38 mouse cellular contexts compared by ENCODE assay signal in genomic region chr6:145353806-145354205, GRCm38 (mm10).
DNase-seq lines count a peak whose midpoint lies in the region; ATAC-seq and TF ChIP-seq lines count a peak whose summit lies in the region.
"Had no signal": no experiment of that assay in that cellular context is flagged by ENCODE, and none has a peak within 500 bp of the region (broad histone marks: within the 10 kb centered on the region; RNA-seq: fewer than 3 reads in every experiment).

No protein-coding gene starts in this region.

- ATAC-seq in kidney, postnatal 0 days (replicated peaks; ENCODE audit: low FRiP score, low read depth): no peak
- no peak for ATAC-seq in midbrain, postnatal 0 days (ENCODE audit: low FRiP score)
- no peak for ATAC-seq in midbrain, embryonic 15.5 days (replicated peaks)
- ATAC-seq: activated CD4-positive, CD25-positive, alpha-beta regulatory T cell, adult 4 months; forebrain, embryonic 15.5 days; inflammation-experienced regulatory T-cells, adult 6 months had no signal

- no peaks in the 10 kb centered on the region for H3K27me3 ChIP-seq in kidney, postnatal 0 days (ENCODE audit: insufficient read depth, low read length)
- H3K27me3 ChIP-seq in midbrain, postnatal 0 days (ENCODE audit: insufficient read depth, low read length): peaks cover 2% of the 10 kb centered on the region; the same call in 1 of the 2 replicates
- no peaks in the 10 kb centered on the region for H3K27me3 ChIP-seq in midbrain, embryonic 15.5 days (replicated peaks)
- H3K27me3 ChIP-seq: embryonic facial prominence, embryonic 12.5 days; forebrain, embryonic 15.5 days; hindbrain, embryonic 12.5 days; limb, embryonic 13.5 days; liver, embryonic 13.5 days; lung, embryonic 15.5 days; midbrain, embryonic 12.5 days; neural tube, embryonic 15.5 days; stomach, embryonic 15.5 days had no signal

- no peak overlapping the region for H3K4me2 ChIP-seq in kidney, postnatal 0 days (ENCODE audit: low read length)
- no peak overlapping the region for H3K4me2 ChIP-seq in midbrain, postnatal 0 days (ENCODE audit: low read depth, low read length, poor library complexity, severe bottlenecking)
- no peak overlapping the region for H3K4me2 ChIP-seq in midbrain, embryonic 15.5 days
- H3K4me2 ChIP-seq: embryonic facial prominence, embryonic 12.5 days; forebrain, embryonic 15.5 days; heart, embryonic 11.5 days; hindbrain, embryonic 12.5 days; limb, embryonic 13.5 days; liver, embryonic 13.5 days; lung, embryonic 15.5 days; midbrain, embryonic 12.5 days; neural tube, embryonic 15.5 days; stomach, embryonic 15.5 days had no signal

- H3K9me3 ChIP-seq in kidney, postnatal 0 days (replicated peaks; ENCODE audit: low read length): no peaks in the 10 kb centered on the region
- H3K9me3 ChIP-seq in midbrain, postnatal 0 days (ENCODE audit: low read length): no peaks in the 10 kb centered on the region
- no peaks in the 10 kb centered on the region for H3K9me3 ChIP-seq in midbrain, embryonic 15.5 days
- H3K9me3 ChIP-seq: embryonic facial prominence, embryonic 12.5 days; forebrain, embryonic 15.5 days; liver, embryonic 13.5 days; midbrain, embryonic 12.5 days; neural tube, embryonic 15.5 days; stomach, embryonic 15.5 days had no signal

- H3K27ac ChIP-seq in kidney, postnatal 0 days: no peak overlapping the region
- H3K27ac ChIP-seq in midbrain, postnatal 0 days (ENCODE audit: low read depth, low read length): no peak overlapping the region
- H3K27ac ChIP-seq in midbrain, embryonic 15.5 days: no peak overlapping the region
- H3K27ac ChIP-seq: embryonic facial prominence, embryonic 12.5 days; forebrain, embryonic 10.5 days; forebrain, embryonic 15.5 days; gastrocnemius, adult 2 months; hindbrain, embryonic 12.5 days; limb, embryonic 13.5 days; liver, embryonic 13.5 days; lung, embryonic 15.5 days; midbrain, embryonic 12.5 days; neural tube, embryonic 15.5 days; stomach, embryonic 15.5 days had no signal

- no peak overlapping the region for H3K4me3 ChIP-seq in kidney, postnatal 0 days (replicated peaks; ENCODE audit: low read depth, low read length)
- H3K4me3 ChIP-seq in midbrain, postnatal 0 days (ENCODE audit: low read depth, low read length): no peak overlapping the region
- no peak overlapping the region for H3K4me3 ChIP-seq in midbrain, embryonic 15.5 days
- H3K4me3 ChIP-seq: embryonic facial prominence, embryonic 12.5 days; forebrain, embryonic 10.5 days; forebrain, embryonic 15.5 days; gastrocnemius, adult 2 months; hindbrain, embryonic 12.5 days; limb, embryonic 13.5 days; liver, embryonic 13.5 days; lung, embryonic 15.5 days; midbrain, embryonic 12.5 days; neural tube, embryonic 15.5 days; stomach, embryonic 15.5 days had no signal

- WGBS in kidney, postnatal 0 days: 94% methylated on average over 5 of the region's 5 CpGs
- 90% methylated on average over 5 of the region's 5 CpGs for WGBS in midbrain, postnatal 0 days
- 93% methylated on average over 5 of the region's 5 CpGs for WGBS in midbrain, embryonic 15.5 days

- DNase-seq in kidney, postnatal 0 days (ENCODE audit: low spot score): no peak
- no peak for DNase-seq in kidney, postnatal 25 days
- no peak for DNase-seq in midbrain, postnatal 0 days (ENCODE audit: low spot score)
- peak; percentile 60 for DNase-seq in R1 (ENCODE audit: low read depth, low spot score)
- DNase-seq in cerebellum, postnatal 10 days: no peak
- no peak for DNase-seq in urinary bladder, postnatal 10 days (ENCODE audit: low spot score)
- DNase-seq: adrenal gland, adult 2 months; adrenal gland, postnatal 36 days; B cell, adult 2 months; cerebellum, adult 2 months; cerebellum, postnatal 36 days; embryo, embryonic 11 days; gastrocnemius, adult 2 months; gastrocnemius, postnatal 36 days; heart, adult 18-20 months; heart, postnatal 36 days; kidney, adult 8-10 months; kidney, postnatal 14 days; liver, embryonic 13.5 days; lung, postnatal 36 days; retina, postnatal 1 day; right cerebral cortex, postnatal 25 days; thymus, adult 18-20 months; thymus, postnatal 25 days had no signal

- H3K9ac ChIP-seq in kidney, postnatal 0 days (ENCODE audit: low read depth, low read length): no peak overlapping the region
- no peak overlapping the region for H3K9ac ChIP-seq in midbrain, postnatal 0 days (replicated peaks; ENCODE audit: low read length, poor library complexity, severe bottlenecking)
- H3K9ac ChIP-seq in midbrain, embryonic 15.5 days: no peak overlapping the region
- H3K9ac ChIP-seq: embryonic facial prominence, embryonic 12.5 days; forebrain, embryonic 15.5 days; hindbrain, embryonic 12.5 days; limb, embryonic 13.5 days; liver, embryonic 13.5 days; lung, embryonic 15.5 days; midbrain, embryonic 12.5 days; neural tube, embryonic 15.5 days; stomach, embryonic 15.5 days had no signal

- TF ChIP-seq CTCF in kidney, postnatal 0 days (IDR thresholded peaks at IDR 0.05; ENCODE audit: low read depth): peak; percentile 20; the same call in 1 of the 2 replicates
- TF ChIP-seq CTCF in midbrain, postnatal 0 days (IDR thresholded peaks at IDR 0.05): 0 out of 2 replicates have a peak, but pooled peaks have one; percentile 10

- no peaks in the 10 kb centered on the region for H3K36me3 ChIP-seq in kidney, postnatal 0 days (ENCODE audit: insufficient read depth, low read length)
- no peaks in the 10 kb centered on the region for H3K36me3 ChIP-seq in midbrain, postnatal 0 days (ENCODE audit: insufficient read depth, low read length)
- H3K36me3 ChIP-seq in midbrain, embryonic 15.5 days (replicated peaks): no peaks in the 10 kb centered on the region
- H3K36me3 ChIP-seq: embryonic facial prominence, embryonic 12.5 days; forebrain, embryonic 10.5 days; forebrain, embryonic 15.5 days; G1E; hindbrain, embryonic 12.5 days; limb, embryonic 13.5 days; liver, embryonic 13.5 days; lung, embryonic 15.5 days; midbrain, embryonic 12.5 days; neural tube, embryonic 15.5 days; stomach, embryonic 15.5 days had no signal

- H3K4me1 ChIP-seq in kidney, postnatal 0 days (replicated peaks; ENCODE audit: insufficient read depth, low read length): no peaks in the 10 kb centered on the region
- no peaks in the 10 kb centered on the region for H3K4me1 ChIP-seq in midbrain, postnatal 0 days (ENCODE audit: insufficient read depth, low read length)
- no peaks in the 10 kb centered on the region for H3K4me1 ChIP-seq in midbrain, embryonic 15.5 days
- H3K4me1 ChIP-seq: forebrain, embryonic 15.5 days; neural tube, embryonic 15.5 days; stomach, embryonic 15.5 days had no signal
